Mouse (Mus musculus) kidney, adult 9 months (tissue): ENCODE measurements around the gene Sf3b3.
A peak's percentile ranks its signal among the peaks of the same experiment; 100 is the strongest.

Source experiments
- DNase-seq: peaks from one replicate; pipeline ENCODE4 v3.0.0; 2022

The Sf3b3 gene

GRCm38 (mm10) chr8:110767261-110767660, 79.3 kb downstream of the Sf3b3 start:
- DNase-seq = no peak

- no peak for DNase-seq
Measured at GRCm38 (mm10) chr8:110764671-110765070, 81.9 kb downstream of the Sf3b3 start.

GRCm38 (mm10) chr8:110761988-110762387, 84.6 kb downstream of the Sf3b3 start:
- DNase-seq = no peak

GRCm38 (mm10) chr8:110761185-110761584, 85.4 kb downstream of the Sf3b3 start:
- peak; percentile 83 for DNase-seq

- DNase-seq = no peak
Measured at GRCm38 (mm10) chr8:110760280-110760940, 86.2 kb downstream of the Sf3b3 start.
